Mouse (Mus musculus) liver, embryonic 13.5 days (tissue): ENCODE data around the gene Tssc4. TPM values are rescaled to one million over a fixed set of nuclear protein-coding genes. Genes with fewer than 3 reads are reported as not detected.
A peak's percentile ranks its signal among the peaks of the same experiment; 100 is the strongest.

Source experiments
- ATAC-seq: fragments of 200-750 bp; cut with Nextera tagmentation; 2 replicates; pipeline ENCODE4 v1.8.0; 2017; ENCODE audit warnings: low read depth, mild to moderate bottlenecking, moderate number of reproducible peaks, moderate library complexity
- DNase-seq: peaks from one replicate; pipeline ENCODE4 v3.0.0; 2022
- H3K27ac ChIP-seq: fragments of 300-500 bp; sonication (generic); 2 replicates; pipeline ENCODE4 v1.5.1; 2015; ENCODE audit warnings: moderate library complexity, mild to moderate bottlenecking, inconsistent platforms
- H3K27me3 ChIP-seq: fragments of 300-500 bp; sonication (generic); 2 replicates; pipeline ENCODE4 v1.6.1; 2015; ENCODE audit warnings: mild to moderate bottlenecking, inconsistent platforms
- H3K36me3 ChIP-seq: fragments of 300-500 bp; sonication (generic); 2 replicates; pipeline ENCODE4 v1.6.1; 2015; ENCODE audit warnings: mild to moderate bottlenecking, inconsistent platforms
- H3K4me1 ChIP-seq: fragments of 300-500 bp; sonication (generic); replicated peaks from 2 replicates; pipeline ENCODE4 v1.6.1; 2015; ENCODE audit warnings: inconsistent platforms
- H3K4me2 ChIP-seq: fragments of 300-500 bp; sonication (generic); 2 replicates; pipeline ENCODE4 v1.6.1; 2015; ENCODE audit warnings: inconsistent platforms, mild to moderate bottlenecking, moderate library complexity
- H3K4me3 ChIP-seq: fragments of 300-500 bp; sonication (generic); replicated peaks from 2 replicates; pipeline ENCODE4 v1.5.1; 2015; ENCODE audit warnings: mild to moderate bottlenecking, inconsistent platforms
- H3K9ac ChIP-seq: fragments of 300-500 bp; sonication (generic); 2 replicates; pipeline ENCODE4 v1.6.1; 2015; ENCODE audit warnings: mild to moderate bottlenecking, inconsistent platforms
- H3K9me3 ChIP-seq: fragments of 300-500 bp; sonication (generic); replicated peaks from 2 replicates; pipeline ENCODE4 v1.6.1; 2016; ENCODE audit warnings: inconsistent platforms
- WGBS: fragments of 180-500 bp; shearing (Covaris S2); methylation state at CpG from one replicate; pipeline ENCODE4 v1.1.7; 2015; ENCODE audit not compliant: insufficient replicate concordance; 5-methylcytosine and 5-hydroxymethylcytosine counted together
- polyA plus RNA-seq: library from polyadenylated mRNA; unstranded; fragments of >200 nt; fragmentation: Nextera tagmentation; extraction: Ambion mirVana; gene quantifications from 2 replicates; pipeline ENCODE4 v1.2.1, GENCODE M21; 2015

Gene Tssc4
- polyA plus RNA-seq, 1 experiment from 2014 or later = 45.3 TPM

GRCm38 (mm10) chr7:143046358-143046757 is 22.7 kb upstream of the Tssc4 start:
- Histone ChIP-seq H3K4me2 (no peak overlapping the region), H3K9me3 (0 out of 2 replicates have a peak, but pooled peaks cover 4% of the 10 kb centered on the region), H3K4me1 (peaks cover 24% of the 10 kb centered on the region), H3K9ac (no peak overlapping the region), H3K27me3 (no peaks in the 10 kb centered on the region), H3K4me3 (no peak overlapping the region), H3K27ac (no peak overlapping the region), H3K36me3 (0 out of 2 replicates have a peak, but pooled peaks cover 2% of the 10 kb centered on the region)
- DNase-seq = no peak
- ATAC-seq = no peak
- 41% methylated on average over 7 of the region's 7 CpGs for WGBS

- WGBS = 55% methylated on average over 3 of the region's 3 CpGs
- H3K27me3 ChIP-seq = no peaks in the 10 kb centered on the region
Measured at GRCm38 (mm10) chr7:143049331-143049730, 19.7 kb upstream of the Tssc4 start.

GRCm38 (mm10) chr7:143049841-143050816 is 18.9 kb upstream of the Tssc4 start:
- Histone ChIP-seq H3K36me3 (no peaks in the 10 kb centered on the region), H3K27me3 (no peaks in the 10 kb centered on the region), H3K4me3 (no peak overlapping the region), H3K9ac (no peak overlapping the region), H3K27ac (no peak overlapping the region), H3K9me3 (no peaks in the 10 kb centered on the region), H3K4me2 (no peak overlapping the region), H3K4me1 (peaks cover 42% of the 10 kb centered on the region)
- no peak for DNase-seq
- ATAC-seq = no peak
- WGBS = 75% methylated on average over 3 of the region's 3 CpGs

More at GRCm38 (mm10) chr7:143049331-143049730, 19.7 kb upstream of the Tssc4 start:
- Histone ChIP-seq H3K27ac (no peak overlapping the region), H3K4me2 (no peak overlapping the region), H3K36me3 (0 out of 2 replicates have a peak, but pooled peaks cover 2% of the 10 kb centered on the region), H3K9ac (no peak overlapping the region), H3K4me1 (peaks cover 34% of the 10 kb centered on the region), H3K4me3 (no peak overlapping the region), H3K9me3 (0 out of 2 replicates have a peak, but pooled peaks cover 4% of the 10 kb centered on the region)
- no peak for DNase-seq
- ATAC-seq = no peak

- H3K4me1 ChIP-seq = peaks cover 54% of the 10 kb centered on the region
- ATAC-seq = no peak
Measured at GRCm38 (mm10) chr7:143051316-143051715, 17.7 kb upstream of the Tssc4 start.

GRCm38 (mm10) chr7:143052626-143053007 is 16.4 kb upstream of the Tssc4 start, which contains the start of gene Cd81:
TSS of gene Cd81 (plus strand) at chr7:143052739.
- Histone ChIP-seq H3K36me3 (no peaks in the 10 kb centered on the region), H3K9me3 (no peaks in the 10 kb centered on the region), H3K27me3 (no peaks in the 10 kb centered on the region), H3K4me2 (peak within 1 kb of the TSS; percentile 95), H3K27ac (peak within 1 kb of the TSS; percentile 89), H3K9ac (peak within 1 kb of the TSS; percentile 83), H3K4me1 (peaks cover 67% of the 10 kb centered on the region), H3K4me3 (peak within 1 kb of the TSS; percentile 79)
- DNase-seq (peak; percentile 77), ATAC-seq (peak; percentile 82)
- WGBS = under 1% methylated on average over 37 of the region's 37 CpGs

More at GRCm38 (mm10) chr7:143051316-143051715, 17.7 kb upstream of the Tssc4 start:
- Histone ChIP-seq H3K27ac (no peak overlapping the region), H3K9ac (no peak overlapping the region), H3K36me3 (no peaks in the 10 kb centered on the region), H3K27me3 (no peaks in the 10 kb centered on the region), H3K9me3 (no peaks in the 10 kb centered on the region), H3K4me3 (no peak overlapping the region), H3K4me2 (no peak overlapping the region)
- no peak for DNase-seq
- WGBS = 29% methylated on average over 2 of the region's 2 CpGs

- under 1% methylated on average over 46 of the region's 46 CpGs for WGBS
- Histone ChIP-seq H3K4me2 (peak overlapping the region; percentile 95), H3K36me3 (no peaks in the 10 kb centered on the region), H3K27me3 (no peaks in the 10 kb centered on the region), H3K4me3 (peak overlapping the region; percentile 79), H3K9ac (peak overlapping the region; percentile 83), H3K9me3 (no peaks in the 10 kb centered on the region), H3K4me1 (peaks cover 74% of the 10 kb centered on the region), H3K27ac (peak overlapping the region; percentile 89)
- peak; percentile 66 for ATAC-seq
- DNase-seq = peak; percentile 42
Measured at GRCm38 (mm10) chr7:143053008-143053899, 15.8 kb upstream of the Tssc4 start.

- H3K4me3 ChIP-seq = peak overlapping the region; percentile 79
- H3K9me3 ChIP-seq = no peaks in the 10 kb centered on the region
- H3K27ac ChIP-seq = peak overlapping the region; percentile 27; the same call in 1 of the 2 replicates
- 16% methylated on average over 11 of the region's 11 CpGs for WGBS
- no peak for ATAC-seq
- H3K27me3 ChIP-seq = no peaks in the 10 kb centered on the region
- H3K4me1 ChIP-seq = peaks cover 82% of the 10 kb centered on the region
- no peak for DNase-seq
- peak overlapping the region; percentile 83 for H3K9ac ChIP-seq
- H3K4me2 ChIP-seq = peak overlapping the region; percentile 95
- H3K36me3 ChIP-seq = no peaks in the 10 kb centered on the region
Measured at GRCm38 (mm10) chr7:143053961-143054611, 15.0 kb upstream of the Tssc4 start.

GRCm38 (mm10) chr7:143054612-143054965 is 14.5 kb upstream of the Tssc4 start:
- no peaks in the 10 kb centered on the region for H3K9me3 ChIP-seq
- H3K4me1 ChIP-seq = peaks cover 87% of the 10 kb centered on the region
- H3K27ac ChIP-seq = peak overlapping the region; percentile 74; the same call in 1 of the 2 replicates
- peak overlapping the region; percentile 79 for H3K4me3 ChIP-seq
- peak overlapping the region; percentile 83 for H3K9ac ChIP-seq
- ATAC-seq (no peak), DNase-seq (no peak)
- H3K4me2 ChIP-seq = peak overlapping the region; percentile 95
- WGBS = 30% methylated on average over 3 of the region's 3 CpGs
- no peaks in the 10 kb centered on the region for H3K36me3 ChIP-seq
- H3K27me3 ChIP-seq = no peaks in the 10 kb centered on the region

GRCm38 (mm10) chr7:143055001-143055400 is 14.0 kb upstream of the Tssc4 start:
- Histone ChIP-seq H3K4me2 (peak overlapping the region; percentile 95), H3K27me3 (no peaks in the 10 kb centered on the region), H3K4me1 (peaks cover 91% of the 10 kb centered on the region), H3K27ac (peak overlapping the region; percentile 74), H3K9ac (peak overlapping the region; percentile 83), H3K4me3 (peak overlapping the region; percentile 79), H3K9me3 (no peaks in the 10 kb centered on the region), H3K36me3 (no peaks in the 10 kb centered on the region)
- ATAC-seq (no peak), DNase-seq (no peak)
- 37% methylated on average over 3 of the region's 3 CpGs for WGBS

- 33% methylated on average over 11 of the region's 11 CpGs for WGBS
- ATAC-seq = no peak
- peak overlapping the region; percentile 74 for H3K27ac ChIP-seq
- H3K36me3 ChIP-seq = 0 out of 2 replicates have a peak, but pooled peaks cover 3% of the 10 kb centered on the region
- H3K4me1 ChIP-seq = peaks cover 95% of the 10 kb centered on the region
- H3K9me3 ChIP-seq = no peaks in the 10 kb centered on the region
- peak overlapping the region; percentile 83 for H3K9ac ChIP-seq
- H3K27me3 ChIP-seq = no peaks in the 10 kb centered on the region
- H3K4me2 ChIP-seq = peak overlapping the region; percentile 95
- peak overlapping the region; percentile 79 for H3K4me3 ChIP-seq
- no peak for DNase-seq
Measured at GRCm38 (mm10) chr7:143055499-143056186, 13.4 kb upstream of the Tssc4 start.
